Mouse (Mus musculus): ENCODE results near the gene Tmem266. TPM values are rescaled to one million over a fixed set of nuclear protein-coding genes. Genes with fewer than 3 reads are reported as not detected.

The Tmem266 gene
- polyA plus RNA-seq, 1 experiment from 2014 or later: 0.31 TPM

DNA sequence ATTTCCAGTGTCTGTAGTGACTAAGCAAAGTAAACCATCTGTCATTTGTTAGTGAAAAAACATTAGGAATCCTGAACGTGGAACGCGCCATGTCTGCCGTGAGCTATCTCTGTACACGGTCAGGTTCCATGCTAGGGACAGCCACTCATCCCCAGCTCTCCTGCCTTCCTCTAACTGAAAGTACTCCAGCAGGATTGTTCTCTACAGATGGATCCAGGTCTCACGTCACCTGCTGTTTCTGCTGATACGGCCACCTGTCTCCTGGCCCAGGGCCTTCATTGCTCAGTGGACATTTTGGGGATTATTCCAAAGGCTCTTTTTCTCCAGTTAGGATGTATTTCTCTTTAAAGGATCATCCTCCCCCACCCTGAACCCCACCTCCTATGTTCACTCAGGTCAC, 18.6 kb downstream of the Tmem266 start:
- H3K27me3 ChIP-seq (ENCODE audit: low read depth, poor library complexity, severe bottlenecking): no peaks in the 10 kb centered on the region
- 95% methylated on average over 7 of the region's 7 CpGs for WGBS
- H3K36me3 ChIP-seq: no peaks in the 10 kb centered on the region
- no peak overlapping the region for H3K4me3 ChIP-seq
- no peaks in the 10 kb centered on the region for H3K9me3 ChIP-seq (replicated peaks)
- H3K4me1 ChIP-seq: no peaks in the 10 kb centered on the region
- no peak for DNase-seq (ENCODE audit: low spot score)
- no peak overlapping the region for H3K27ac ChIP-seq (replicated peaks)

DNA sequence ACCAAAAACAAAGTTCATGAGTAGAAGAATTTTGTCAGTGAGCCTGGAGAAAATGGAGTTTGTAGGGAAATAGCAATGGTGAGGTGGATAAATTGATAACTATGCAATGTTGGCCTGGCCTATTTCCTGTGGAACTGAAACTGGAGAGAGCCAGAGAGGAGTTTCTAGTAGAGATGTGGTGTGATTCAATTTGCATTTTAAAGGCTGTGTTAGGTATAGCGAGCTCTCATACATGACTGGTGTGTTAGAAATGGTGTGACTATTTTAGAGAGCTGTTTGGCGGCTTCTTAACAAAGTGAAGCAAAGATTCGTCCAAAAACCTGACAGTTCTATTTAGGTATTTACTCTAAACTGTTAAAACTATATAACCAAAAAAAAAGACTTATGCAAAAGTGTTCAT, 22.0 kb downstream of the Tmem266 start:
- Histone ChIP-seq H3K9me3 (replicated peaks) (no peaks in the 10 kb centered on the region), H3K27ac (replicated peaks) (no peak overlapping the region), H3K27me3 (ENCODE audit: low read depth, poor library complexity, severe bottlenecking) (no peaks in the 10 kb centered on the region), H3K4me3 (no peak overlapping the region), H3K36me3 (no peaks in the 10 kb centered on the region), H3K4me1 (no peaks in the 10 kb centered on the region; the same call in 1 of the 2 replicates)
- 88% methylated on average over 3 of the region's 3 CpGs for WGBS
- no peak for DNase-seq (ENCODE audit: low spot score)

DNA sequence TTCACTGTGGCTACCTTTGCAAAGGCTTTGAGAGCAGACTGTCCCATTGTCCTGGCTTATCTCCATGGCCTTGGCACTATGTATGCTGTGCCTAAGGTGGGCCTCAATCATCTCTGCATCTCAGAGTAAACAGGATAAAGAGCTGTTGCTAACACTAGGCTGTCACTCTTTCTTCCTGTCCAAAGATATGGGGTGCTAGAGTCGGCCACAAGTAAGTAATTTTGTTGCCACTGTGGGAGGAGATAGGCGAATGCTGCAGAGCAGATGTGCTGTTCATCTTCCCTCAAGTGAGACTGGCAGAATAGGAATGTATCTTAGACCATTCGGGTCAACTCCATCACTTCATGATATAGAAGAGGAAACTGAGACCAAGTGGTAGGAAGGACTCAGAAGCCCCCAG, 28.0 kb downstream of the Tmem266 start:
- no peaks in the 10 kb centered on the region for H3K9me3 ChIP-seq (replicated peaks)

DNA sequence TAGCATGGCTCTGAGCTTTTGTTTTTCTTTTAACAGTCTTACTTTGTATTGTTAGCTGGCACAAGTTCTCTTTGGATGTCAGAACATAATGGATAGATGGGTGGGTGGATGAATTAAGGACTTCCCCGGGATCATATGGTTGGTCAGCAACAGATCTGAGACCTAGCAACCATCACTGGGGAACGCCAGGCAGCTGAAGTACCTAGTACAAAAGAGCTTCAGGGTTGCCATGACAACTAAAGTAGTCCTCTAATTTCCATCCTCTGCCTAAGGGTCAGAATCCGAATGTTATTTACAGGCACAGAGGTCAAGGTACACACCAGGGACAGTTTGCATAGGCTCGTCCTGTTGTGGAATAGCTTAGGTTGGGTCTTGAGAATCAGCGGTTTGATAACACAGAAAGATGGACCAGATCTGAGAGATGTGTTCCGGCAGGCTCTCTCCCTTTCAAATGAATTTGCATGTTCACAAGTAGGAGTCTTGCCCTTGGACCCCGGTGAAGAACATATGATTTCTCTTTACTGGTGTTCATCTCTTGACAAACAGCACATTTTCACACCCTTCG, 28.6 kb downstream of the Tmem266 start:
- WGBS: 38% methylated on average over 8 of the region's 8 CpGs
- Histone ChIP-seq H3K36me3 (no peaks in the 10 kb centered on the region), H3K27me3 (ENCODE audit: low read depth, poor library complexity, severe bottlenecking) (no peaks in the 10 kb centered on the region), H3K4me3 (no peak overlapping the region), H3K4me1 (peaks cover 25% of the 10 kb centered on the region), H3K9me3 (replicated peaks) (no peaks in the 10 kb centered on the region), H3K27ac (replicated peaks) (peak overlapping the region; percentile 42; the same call in 1 of the 2 replicates)
- DNase-seq (ENCODE audit: low spot score): peak; percentile 58

More for the DNA sequence above, 28.0 kb downstream of the Tmem266 start:
- Histone ChIP-seq H3K27me3 (ENCODE audit: low read depth, poor library complexity, severe bottlenecking) (no peaks in the 10 kb centered on the region), H3K4me3 (no peak overlapping the region), H3K27ac (replicated peaks) (no peak overlapping the region), H3K36me3 (no peaks in the 10 kb centered on the region), H3K4me1 (peaks cover 25% of the 10 kb centered on the region)
- DNase-seq (ENCODE audit: low spot score): no peak
- 77% methylated on average over 3 of the region's 3 CpGs for WGBS

DNA sequence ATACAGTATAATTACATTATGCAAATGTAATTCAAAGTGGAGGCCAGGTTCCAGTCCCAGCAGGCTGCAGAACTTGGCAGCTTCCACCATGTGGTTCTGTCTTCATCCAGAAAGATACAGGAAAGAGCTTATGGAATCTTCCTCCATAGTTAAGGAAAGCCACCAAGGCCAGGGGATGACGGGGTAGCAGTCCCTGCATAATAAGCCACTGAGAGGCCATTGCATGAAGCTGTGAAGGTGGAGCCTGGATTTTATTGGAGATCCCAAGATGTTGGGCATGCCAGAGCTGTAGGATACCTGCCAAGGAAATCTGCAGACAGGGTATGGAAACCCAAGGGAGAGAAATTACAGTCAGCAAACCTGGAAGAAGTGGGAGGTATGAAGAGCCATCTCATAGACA, 30.5 kb downstream of the Tmem266 start:
- Histone ChIP-seq H3K4me1 (peaks cover 25% of the 10 kb centered on the region), H3K36me3 (no peaks in the 10 kb centered on the region), H3K27ac (replicated peaks) (no peak overlapping the region), H3K4me3 (no peak overlapping the region), H3K27me3 (ENCODE audit: low read depth, poor library complexity, severe bottlenecking) (no peaks in the 10 kb centered on the region), H3K9me3 (replicated peaks) (no peaks in the 10 kb centered on the region)
- 89% methylated on average over 1 of the region's 1 CpGs for WGBS
- no peak for DNase-seq (ENCODE audit: low spot score)

DNA sequence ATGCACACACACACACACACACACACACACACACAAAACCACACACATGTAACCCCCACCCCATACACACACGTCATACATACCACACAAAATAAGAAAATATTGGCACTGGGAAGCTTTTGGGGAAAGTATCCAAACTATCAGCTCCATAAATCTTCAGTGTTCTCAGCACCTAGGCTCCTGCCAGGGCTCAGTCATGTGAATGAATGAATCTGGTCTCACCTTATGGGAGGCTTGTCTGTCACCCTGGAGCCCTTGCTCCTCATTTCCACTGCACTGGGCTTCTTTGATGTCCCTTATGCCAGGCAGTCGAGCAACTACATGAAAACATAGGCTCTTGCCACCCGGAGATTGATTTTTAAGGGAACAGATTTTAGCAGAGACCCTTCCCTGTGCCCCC, 33.7 kb downstream of the Tmem266 start:
- no peaks in the 10 kb centered on the region for H3K9me3 ChIP-seq (replicated peaks)
- no peaks in the 10 kb centered on the region for H3K27me3 ChIP-seq (ENCODE audit: low read depth, poor library complexity, severe bottlenecking)
- H3K4me1 ChIP-seq: peaks cover 9% of the 10 kb centered on the region
- H3K36me3 ChIP-seq: no peaks in the 10 kb centered on the region
- H3K27ac ChIP-seq (replicated peaks): no peak overlapping the region
- H3K4me3 ChIP-seq: no peak overlapping the region
- no peak for DNase-seq (ENCODE audit: low spot score)
- 76% methylated on average over 3 of the region's 3 CpGs for WGBS

DNA sequence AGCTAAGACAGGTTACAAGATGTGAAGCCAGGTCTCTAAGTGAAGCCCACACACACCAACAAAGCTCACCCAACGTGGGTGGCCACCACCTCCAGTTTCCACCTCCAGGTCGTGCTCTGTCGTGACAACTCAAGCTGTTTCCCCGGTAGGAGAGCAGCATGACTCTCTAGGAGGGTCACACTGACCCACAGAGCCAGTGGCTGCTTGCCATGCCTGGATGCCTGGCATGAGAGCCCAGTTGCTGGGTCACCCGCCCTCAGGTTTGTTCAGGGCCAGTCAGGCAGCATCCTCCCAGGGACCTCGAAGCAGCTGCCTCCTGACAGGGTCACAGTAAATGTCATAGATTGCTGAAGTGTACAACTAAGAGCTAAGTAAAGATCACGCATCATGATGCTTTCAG, 34.1 kb downstream of the Tmem266 start:
- DNase-seq (ENCODE audit: low spot score): no peak
- Histone ChIP-seq H3K27ac (replicated peaks) (no peak overlapping the region), H3K9me3 (replicated peaks) (no peaks in the 10 kb centered on the region), H3K4me1 (peaks cover 5% of the 10 kb centered on the region), H3K27me3 (ENCODE audit: low read depth, poor library complexity, severe bottlenecking) (no peaks in the 10 kb centered on the region), H3K36me3 (no peaks in the 10 kb centered on the region), H3K4me3 (no peak overlapping the region)
- 64% methylated on average over 7 of the region's 7 CpGs for WGBS

DNA sequence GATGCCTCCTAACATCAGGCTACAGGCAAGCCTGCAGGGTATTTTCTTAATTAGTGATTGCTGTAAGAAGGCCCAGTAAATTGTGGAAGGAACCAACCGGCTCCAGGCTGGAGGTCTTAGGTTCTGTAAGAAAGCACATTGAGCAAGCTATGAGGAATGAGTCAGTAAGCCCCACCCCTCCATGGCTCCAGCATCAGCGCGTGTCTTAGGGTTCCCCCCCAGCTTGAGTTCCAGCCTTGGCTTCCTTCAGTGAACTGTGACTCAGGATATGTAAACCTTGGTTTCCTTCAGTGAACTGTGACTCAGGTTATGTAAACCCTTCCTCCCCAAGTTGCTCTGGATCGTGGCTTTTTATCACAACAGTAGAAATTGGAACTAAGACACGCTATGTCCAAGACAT, 35.3 kb downstream of the Tmem266 start:
- H3K36me3 ChIP-seq: no peaks in the 10 kb centered on the region
- no peaks in the 10 kb centered on the region for H3K9me3 ChIP-seq (replicated peaks)
- no peaks in the 10 kb centered on the region for H3K27me3 ChIP-seq (ENCODE audit: low read depth, poor library complexity, severe bottlenecking)
- no peaks in the 10 kb centered on the region for H3K4me1 ChIP-seq
- DNase-seq (ENCODE audit: low spot score): no peak
- WGBS: 83% methylated on average over 5 of the region's 5 CpGs
- no peak overlapping the region for H3K27ac ChIP-seq (replicated peaks)
- no peak overlapping the region for H3K4me3 ChIP-seq

DNA sequence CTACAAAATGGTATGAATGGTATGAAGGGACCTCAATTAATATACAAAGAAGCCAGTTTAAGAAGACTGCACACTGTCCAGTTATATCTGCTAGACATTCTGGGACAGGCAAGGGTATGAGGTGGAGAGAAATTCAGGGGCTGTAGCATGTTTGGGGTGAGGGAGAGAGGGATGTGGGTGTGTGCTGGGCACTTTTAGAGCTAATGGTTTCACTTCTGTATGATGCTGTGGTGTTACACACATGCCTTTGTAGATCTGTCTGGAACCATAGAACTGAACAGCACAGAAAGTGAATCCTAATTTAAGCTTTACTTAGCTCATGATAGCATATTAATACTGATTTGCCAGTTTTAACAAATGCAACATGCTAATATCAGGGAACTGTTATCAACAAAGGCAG, 37.0 kb downstream of the Tmem266 start:
- no peak overlapping the region for H3K4me3 ChIP-seq

DNA sequence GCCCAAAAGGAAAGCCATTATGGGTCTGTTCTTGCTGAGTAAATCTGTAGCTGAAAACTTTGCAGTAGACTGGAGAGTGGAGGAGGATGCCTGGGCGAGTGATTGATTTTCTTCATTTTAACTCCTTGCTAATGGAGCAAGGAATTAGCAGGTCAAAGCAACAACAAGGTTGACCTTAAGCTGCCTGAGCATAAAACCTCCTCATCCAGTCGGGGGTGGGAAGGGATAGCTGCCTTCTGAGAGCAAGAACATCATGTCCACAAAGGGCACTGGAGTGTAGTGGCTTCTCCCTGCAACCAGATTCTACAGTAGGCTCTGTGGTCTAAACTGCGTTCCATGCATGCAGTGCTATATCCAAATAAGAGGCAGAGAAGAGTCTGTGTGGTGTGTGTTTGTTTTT, 41.3 kb downstream of the Tmem266 start:
- WGBS: 70% methylated on average over 3 of the region's 3 CpGs
- Histone ChIP-seq H3K36me3 (no peaks in the 10 kb centered on the region), H3K4me3 (no peak overlapping the region), H3K4me1 (no peaks in the 10 kb centered on the region), H3K27me3 (ENCODE audit: low read depth, poor library complexity, severe bottlenecking) (no peaks in the 10 kb centered on the region), H3K27ac (replicated peaks) (no peak overlapping the region), H3K9me3 (replicated peaks) (no peaks in the 10 kb centered on the region)
- no peak for DNase-seq (ENCODE audit: low spot score)

More for the DNA sequence above, 37.0 kb downstream of the Tmem266 start:
- Histone ChIP-seq H3K27me3 (ENCODE audit: low read depth, poor library complexity, severe bottlenecking) (no peaks in the 10 kb centered on the region), H3K36me3 (no peaks in the 10 kb centered on the region), H3K27ac (replicated peaks) (no peak overlapping the region), H3K9me3 (replicated peaks) (no peaks in the 10 kb centered on the region), H3K4me1 (no peaks in the 10 kb centered on the region)
- DNase-seq (ENCODE audit: low spot score): no peak

DNA sequence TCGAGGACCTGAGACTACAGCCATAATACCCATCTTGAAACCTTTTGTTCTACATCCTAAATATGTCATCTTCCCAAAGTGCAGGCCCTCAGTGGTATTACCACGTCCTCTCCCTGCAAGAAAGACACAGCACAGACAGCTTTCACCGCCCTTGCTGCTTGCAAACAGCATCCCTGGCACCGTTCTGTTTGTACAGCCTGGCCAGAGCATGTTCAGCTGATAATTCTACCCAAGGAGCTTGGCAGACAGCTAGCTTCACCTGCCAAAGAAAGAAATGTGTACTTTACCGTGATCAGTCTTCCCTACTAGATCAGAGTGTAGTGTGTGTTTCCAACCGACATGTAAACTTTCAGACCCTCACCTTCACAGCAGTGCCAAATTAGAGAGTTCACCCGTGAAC, 45.2 kb downstream of the Tmem266 start:
- no peaks in the 10 kb centered on the region for H3K4me1 ChIP-seq
- no peak for DNase-seq (ENCODE audit: low spot score)
- no peaks in the 10 kb centered on the region for H3K9me3 ChIP-seq (replicated peaks)
- WGBS: 87% methylated on average over 7 of the region's 7 CpGs
- no peak overlapping the region for H3K4me3 ChIP-seq
- H3K36me3 ChIP-seq: no peaks in the 10 kb centered on the region
- H3K27ac ChIP-seq (replicated peaks): no peak overlapping the region
- no peaks in the 10 kb centered on the region for H3K27me3 ChIP-seq (ENCODE audit: low read depth, poor library complexity, severe bottlenecking)

DNA sequence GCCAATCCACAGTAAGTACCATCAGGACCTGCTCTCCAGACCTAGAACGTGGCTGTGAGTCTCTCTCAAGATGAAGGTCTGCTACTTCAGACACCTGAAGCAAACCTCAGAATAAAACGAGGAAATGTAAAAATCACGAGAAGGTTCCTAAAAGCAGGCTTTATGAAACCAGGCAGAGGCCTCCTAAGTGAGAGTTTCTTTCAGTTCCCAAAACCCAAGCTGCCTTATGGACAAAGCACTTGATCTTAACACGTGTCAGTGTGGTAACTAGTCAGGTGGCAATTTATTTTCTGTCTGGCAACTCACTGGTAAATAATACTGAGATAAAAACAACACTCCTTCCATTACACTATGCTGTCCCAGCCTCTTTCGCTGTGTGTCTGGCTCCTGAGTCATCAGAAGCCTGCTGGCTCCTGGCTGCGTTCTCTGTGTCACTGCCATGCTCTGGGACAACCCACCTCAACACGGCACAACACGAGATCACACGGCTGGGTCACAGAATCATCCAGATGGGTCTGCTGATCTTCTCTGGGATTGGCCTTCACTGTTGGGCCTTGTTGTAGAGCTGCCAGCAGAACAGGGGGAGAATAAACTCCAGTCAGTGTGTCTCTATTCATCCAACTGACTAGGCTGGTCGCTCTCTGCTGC, 51.0 kb downstream of the Tmem266 start:
- Histone ChIP-seq H3K4me3 (no peak overlapping the region), H3K9me3 (replicated peaks) (no peaks in the 10 kb centered on the region), H3K27ac (replicated peaks) (no peak overlapping the region), H3K4me1 (no peaks in the 10 kb centered on the region), H3K27me3 (ENCODE audit: low read depth, poor library complexity, severe bottlenecking) (no peaks in the 10 kb centered on the region), H3K36me3 (no peaks in the 10 kb centered on the region)
- DNase-seq (ENCODE audit: low spot score): no peak
- WGBS: 94% methylated on average over 10 of the region's 10 CpGs

DNA sequence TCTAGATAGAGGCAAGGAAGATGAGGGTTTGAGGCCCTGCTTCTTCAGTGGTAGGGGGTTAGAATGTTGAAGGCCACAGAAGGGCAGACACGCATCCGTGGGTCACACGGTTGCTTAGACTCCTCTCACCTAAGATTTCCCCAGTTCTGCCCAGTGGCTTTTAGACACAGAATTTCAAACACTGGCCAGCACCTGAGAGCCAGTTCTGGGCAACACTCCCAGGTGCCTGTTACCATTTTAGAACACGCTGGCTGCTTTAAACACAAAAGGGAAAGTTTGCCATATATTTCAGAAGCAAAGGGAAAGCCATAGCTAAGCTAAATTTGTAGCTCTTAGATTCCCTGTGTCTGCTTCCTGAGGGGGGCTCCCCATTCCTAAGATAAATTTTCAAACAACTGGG, 54.7 kb downstream of the Tmem266 start:
- WGBS: 89% methylated on average over 4 of the region's 4 CpGs
- Histone ChIP-seq H3K9me3 (replicated peaks) (no peaks in the 10 kb centered on the region), H3K4me3 (no peak overlapping the region), H3K27ac (replicated peaks) (no peak overlapping the region), H3K4me1 (no peaks in the 10 kb centered on the region), H3K27me3 (ENCODE audit: low read depth, poor library complexity, severe bottlenecking) (no peaks in the 10 kb centered on the region), H3K36me3 (no peaks in the 10 kb centered on the region)
- no peak for DNase-seq (ENCODE audit: low spot score)

Data from midbrain, embryonic 10.5 days (tissue).